Comparison of ENCODE assay signal across 8 mouse cellular contexts in genomic region chr4:136466226-136466625, GRCm38 (mm10). TPM values are rescaled to one million over a fixed set of nuclear protein-coding genes. Genes with fewer than 3 reads are reported as not detected.
DNase-seq lines count a peak whose midpoint lies in the region; ATAC-seq lines count a peak whose summit lies in the region.

No protein-coding gene starts in this region.

- H3K4me1 ChIP-seq in forebrain, embryonic 10.5 days: peaks cover 50% of the 10 kb centered on the region
- peaks cover 4% of the 10 kb centered on the region; the same call in 1 of the 2 replicates for H3K4me1 ChIP-seq in hindbrain, embryonic 11.5 days (replicated peaks; ENCODE audit: control insufficient read depth, insufficient read depth, low read length)

- WGBS in forebrain, embryonic 10.5 days: 86% methylated on average over 4 of the region's 4 CpGs
- WGBS in hindbrain, embryonic 11.5 days: 78% methylated on average over 4 of the region's 4 CpGs

- H3K27me3 ChIP-seq in forebrain, embryonic 10.5 days (ENCODE audit: poor library complexity, severe bottlenecking): peaks cover 52% of the 10 kb centered on the region
- H3K27me3 ChIP-seq in hindbrain, embryonic 11.5 days (ENCODE audit: control insufficient read depth, insufficient read depth, low read length): peaks cover 9% of the 10 kb centered on the region

- H3K4me3 ChIP-seq in forebrain, embryonic 10.5 days: no peak overlapping the region
- H3K4me3 ChIP-seq in hindbrain, embryonic 11.5 days (ENCODE audit: low read depth, low read length): no peak overlapping the region

- no peak overlapping the region for H3K27ac ChIP-seq in forebrain, embryonic 10.5 days
- H3K27ac ChIP-seq in hindbrain, embryonic 11.5 days (ENCODE audit: low read depth, low read length): no peak overlapping the region

- no peak overlapping the region for H3K4me2 ChIP-seq in hindbrain, embryonic 11.5 days (replicated peaks; ENCODE audit: low read depth, low read length)

- peak; percentile 25 for DNase-seq in adrenal gland, adult 2 months
- no peak for DNase-seq in adrenal gland, adult 8-10 months
- peak; percentile 66 for DNase-seq in NIH3T3 (ENCODE audit: low read depth)
- DNase-seq in heart, adult 11 months: peak; percentile 97
- DNase-seq in kidney, adult 9 months: peak; percentile 61
- no peak for DNase-seq in layer of hippocampus, adult 8-10 months (ENCODE audit: low spot score in 2 of 2)
- DNase-seq in forebrain, embryonic 10.5 days (ENCODE audit: extremely low spot score, low spot score): no peak
- no peak for DNase-seq in hindbrain, embryonic 11.5 days (ENCODE audit: low spot score)

- no peak overlapping the region for H3K9ac ChIP-seq in hindbrain, embryonic 11.5 days (ENCODE audit: low read depth, low read length)

- ATAC-seq in hindbrain, embryonic 11.5 days (ENCODE audit: low FRiP score): no peak

- H3K9me3 ChIP-seq in forebrain, embryonic 10.5 days: no peaks in the 10 kb centered on the region
- no peaks in the 10 kb centered on the region for H3K9me3 ChIP-seq in hindbrain, embryonic 11.5 days (ENCODE audit: control insufficient read depth, low read length)

- no peaks in the 10 kb centered on the region for H3K36me3 ChIP-seq in forebrain, embryonic 10.5 days (replicated peaks)
- no peaks in the 10 kb centered on the region for H3K36me3 ChIP-seq in hindbrain, embryonic 11.5 days (ENCODE audit: control insufficient read depth, insufficient read depth, low read length)

RNA-seq across cellular contexts. Expression of gene Luzp1, which starts 3.3 kb away (rescaled TPM):
- 10 to 100 TPM; 29.3 to 37.1 TPM for total RNA-seq in adrenal gland, adult 2 months (2021)
- polyA plus RNA-seq in adrenal gland, adult 2 months (2012; rRNA removed): 3.9 and 4.4 TPM in 2 replicates
- total RNA-seq in adrenal gland, adult 8-10 months (2022): 10 to 100 TPM; 26.4 to 46.4 (median 40.1) TPM
- 100 to 1,000 TPM in 2 of 4 experiments, 10 to 100 TPM in 2; 72.1 to 118 (median 95.1) TPM for total RNA-seq in layer of hippocampus, adult 8-10 months (2022)
- 153 and 154 TPM in 2 replicates for polyA plus RNA-seq in forebrain, embryonic 10.5 days (2016; fragmentation: Nextera tagmentation; extraction: Ambion mirVana)
- 96.6 and 130 TPM in 2 replicates for polyA plus RNA-seq in hindbrain, embryonic 11.5 days (2014; fragmentation: Nextera tagmentation; extraction: Ambion mirVana)

RNA-seq across cellular contexts. Expression of gene 6030445D17Rik, which starts 4.2 kb away (rescaled TPM):
- total RNA-seq in adrenal gland, adult 2 months (2021): not detected
- polyA plus RNA-seq in adrenal gland, adult 2 months (2012; rRNA removed): 0.18 and 0.36 TPM in 2 replicates
- total RNA-seq in adrenal gland, adult 8-10 months (2022): under 1 TPM; 0.31 to 0.92 (median 0.50) TPM
- total RNA-seq in layer of hippocampus, adult 8-10 months (2022): 1 to 10 TPM in 1 of 4 experiments, under 1 TPM in 3; 0.57 to 1.3 (median 0.85) TPM
- 0.07 and 0.32 TPM in 2 replicates for polyA plus RNA-seq in forebrain, embryonic 10.5 days (2016; fragmentation: Nextera tagmentation; extraction: Ambion mirVana)
- not detected in 2 replicates for polyA plus RNA-seq in hindbrain, embryonic 11.5 days (2014; fragmentation: Nextera tagmentation; extraction: Ambion mirVana)

RNA-seq across cellular contexts. Expression of gene Htr1d, which starts 42.9 kb away (rescaled TPM):
- not detected for total RNA-seq in adrenal gland, adult 2 months (2021)
- 0.07 TPM in 1 of 2 replicates, not detected in the other for polyA plus RNA-seq in adrenal gland, adult 2 months (2012; rRNA removed)
- total RNA-seq in adrenal gland, adult 8-10 months (2022): under 1 TPM in 1 of 4 experiments, not detected in 3; 0.19 TPM
- total RNA-seq in layer of hippocampus, adult 8-10 months (2022): under 1 TPM; 0.14 to 0.76 (median 0.28) TPM
- 0.31 TPM in 1 of 2 replicates, not detected in the other for polyA plus RNA-seq in forebrain, embryonic 10.5 days (2016; fragmentation: Nextera tagmentation; extraction: Ambion mirVana)
- 0.28 and 0.52 TPM in 2 replicates for polyA plus RNA-seq in hindbrain, embryonic 11.5 days (2014; fragmentation: Nextera tagmentation; extraction: Ambion mirVana)

Comparison
In these comparisons a context has a peak if more than half of its experiments do, and no peak if none do; other contexts are left out.
1. DNase-seq: peak in adrenal gland, adult 2 months (single experiment), NIH3T3 (single experiment), heart, adult 11 months (single experiment) and kidney, adult 9 months (single experiment); none in adrenal gland, adult 8-10 months (single experiment), layer of hippocampus, adult 8-10 months (0 of 2), forebrain, embryonic 10.5 days (single experiment) and hindbrain, embryonic 11.5 days (single experiment).